Mouse (Mus musculus) stomach, embryonic 14.5 days (tissue): ENCODE results near the gene Ebf4. TPM values are rescaled to one million over a fixed set of nuclear protein-coding genes. Genes with fewer than 3 reads are reported as not detected.

ENCODE experiments used
- ATAC-seq: fragments of 200-750 bp; cut with Nextera tagmentation; 2 replicates; pipeline ENCODE4 v1.8.0; 2017; ENCODE audit warnings: low read depth, moderate TSS enrichment; ENCODE audit not compliant: insufficient number of reproducible peaks, insufficient read depth, low FRiP score
- H3K27ac ChIP-seq: fragments of 300-500 bp; sonication (generic); 2 replicates; pipeline ENCODE4 v1.5.1; 2014; ENCODE audit warnings: mild to moderate bottlenecking, low read length, moderate library complexity, mixed read lengths
- H3K27me3 ChIP-seq: fragments of 300-500 bp; sonication (generic); 2 replicates; pipeline ENCODE4 v1.6.1; 2014; ENCODE audit warnings: low read length, control low read depth, mixed read lengths; ENCODE audit not compliant: control insufficient read depth, insufficient read depth
- H3K36me3 ChIP-seq: fragments of 300-500 bp; sonication (generic); 2 replicates; pipeline ENCODE4 v1.6.1; 2014; ENCODE audit warnings: mild to moderate bottlenecking, control low read depth, low read length, moderate library complexity, mixed read lengths; ENCODE audit not compliant: control insufficient read depth, insufficient read depth
- H3K4me1 ChIP-seq: fragments of 300-500 bp; sonication (generic); 2 replicates; pipeline ENCODE4 v1.6.1; 2014; ENCODE audit warnings: low read length, control low read depth, mixed read lengths; ENCODE audit not compliant: control insufficient read depth, insufficient read depth
- H3K4me2 ChIP-seq: fragments of 300-500 bp; sonication (generic); replicated peaks from 2 replicates; pipeline ENCODE4 v1.6.1; 2014; ENCODE audit warnings: low read depth, low read length, control low read depth
- H3K4me3 ChIP-seq: fragments of 300-500 bp; sonication (generic); 2 replicates; pipeline ENCODE4 v1.5.1; 2014; ENCODE audit warnings: low read depth, low read length, control low read depth
- H3K9ac ChIP-seq: fragments of 300-500 bp; sonication (generic); replicated peaks from 2 replicates; pipeline ENCODE4 v1.6.1; 2014; ENCODE audit warnings: low read depth, mild to moderate bottlenecking, control low read depth, low read length, moderate library complexity, mixed read lengths
- H3K9me3 ChIP-seq: fragments of 300-500 bp; sonication (generic); 2 replicates; pipeline ENCODE4 v1.6.1; 2016; ENCODE audit warnings: low read depth, low read length, control low read depth; ENCODE audit not compliant: control insufficient read depth
- WGBS: fragments of 180-500 bp; shearing (Covaris S2); extraction: QIAGEN DNeasy Blood & Tissue Kit; methylation state at CpG from one replicate; pipeline ENCODE4 v1.1.7; 2014; 5-methylcytosine and 5-hydroxymethylcytosine counted together
- polyA plus RNA-seq: library from polyadenylated mRNA; unstranded; fragments of >200 nt; fragmentation: Nextera tagmentation; extraction: Ambion mirVana; gene quantifications from 2 replicates; pipeline ENCODE4 v1.2.1, GENCODE M21; 2014

Ebf4 gene
- polyA plus RNA-seq, 1 experiment from 2014 or later = 4.7 TPM

- no peak overlapping the region for H3K27ac ChIP-seq
- peaks cover 19% of the 10 kb centered on the region; the same call in 1 of the 2 replicates for H3K36me3 ChIP-seq
- no peak for ATAC-seq
Observed at GRCm38 (mm10) chr2:130303014-130303413, 8.0 kb downstream of the Ebf4 start.

GRCm38 (mm10) chr2:130327057-130327456 lies 32.1 kb downstream of the Ebf4 start:
- H3K27ac ChIP-seq = no peak overlapping the region

More at GRCm38 (mm10) chr2:130303014-130303413, 8.0 kb downstream of the Ebf4 start:
- H3K4me2 ChIP-seq = no peak overlapping the region
- 64% methylated on average over 4 of the region's 4 CpGs for WGBS
- H3K4me3 ChIP-seq = no peak overlapping the region
- no peaks in the 10 kb centered on the region for H3K4me1 ChIP-seq
- no peak overlapping the region for H3K9ac ChIP-seq
- no peaks in the 10 kb centered on the region for H3K27me3 ChIP-seq
- no peaks in the 10 kb centered on the region for H3K9me3 ChIP-seq

GRCm38 (mm10) chr2:130329502-130329901 lies 34.5 kb downstream of the Ebf4 start:
- H3K36me3 ChIP-seq = no peaks in the 10 kb centered on the region
- H3K4me1 ChIP-seq = no peaks in the 10 kb centered on the region
- WGBS = 93% methylated on average over 2 of the region's 2 CpGs
- H3K27me3 ChIP-seq = no peaks in the 10 kb centered on the region
- H3K9ac ChIP-seq = no peak overlapping the region
- H3K4me3 ChIP-seq = no peak overlapping the region
- no peak for ATAC-seq
- H3K4me2 ChIP-seq = no peak overlapping the region
- no peaks in the 10 kb centered on the region for H3K9me3 ChIP-seq
- no peak overlapping the region for H3K27ac ChIP-seq

More at GRCm38 (mm10) chr2:130327057-130327456, 32.1 kb downstream of the Ebf4 start:
- H3K9ac ChIP-seq = no peak overlapping the region
- no peaks in the 10 kb centered on the region for H3K36me3 ChIP-seq
- ATAC-seq = no peak
- no peaks in the 10 kb centered on the region for H3K27me3 ChIP-seq
- no peak overlapping the region for H3K4me3 ChIP-seq
- no peak overlapping the region for H3K4me2 ChIP-seq
- H3K4me1 ChIP-seq = no peaks in the 10 kb centered on the region
- H3K9me3 ChIP-seq = no peaks in the 10 kb centered on the region
- 83% methylated on average over 1 of the region's 1 CpGs for WGBS

GRCm38 (mm10) chr2:130335112-130335511 lies 40.1 kb downstream of the Ebf4 start:
- 87% methylated on average over 6 of the region's 6 CpGs for WGBS
- H3K4me1 ChIP-seq = no peaks in the 10 kb centered on the region
- no peaks in the 10 kb centered on the region for H3K9me3 ChIP-seq
- ATAC-seq = no peak
- H3K9ac ChIP-seq = no peak overlapping the region
- H3K4me2 ChIP-seq = no peak overlapping the region
- no peaks in the 10 kb centered on the region for H3K27me3 ChIP-seq
- H3K27ac ChIP-seq = no peak overlapping the region
- no peaks in the 10 kb centered on the region for H3K36me3 ChIP-seq
- H3K4me3 ChIP-seq = no peak overlapping the region

GRCm38 (mm10) chr2:130340464-130341219 lies 45.7 kb downstream of the Ebf4 start:
- no peaks in the 10 kb centered on the region for H3K36me3 ChIP-seq
- no peak overlapping the region for H3K4me2 ChIP-seq
- H3K9me3 ChIP-seq = no peaks in the 10 kb centered on the region
- WGBS = 87% methylated on average over 8 of the region's 8 CpGs
- H3K4me3 ChIP-seq = no peak overlapping the region
- no peak overlapping the region for H3K9ac ChIP-seq
- no peak overlapping the region for H3K27ac ChIP-seq
- no peaks in the 10 kb centered on the region for H3K27me3 ChIP-seq
- H3K4me1 ChIP-seq = no peaks in the 10 kb centered on the region
- no peak for ATAC-seq

GRCm38 (mm10) chr2:130341220-130341580 lies 46.2 kb downstream of the Ebf4 start:
- Histone ChIP-seq H3K27me3 (no peaks in the 10 kb centered on the region), H3K9me3 (no peaks in the 10 kb centered on the region), H3K9ac (no peak overlapping the region), H3K36me3 (no peaks in the 10 kb centered on the region), H3K4me3 (no peak overlapping the region), H3K4me2 (no peak overlapping the region), H3K4me1 (no peaks in the 10 kb centered on the region), H3K27ac (no peak overlapping the region)
- no peak for ATAC-seq
- 82% methylated on average over 7 of the region's 7 CpGs for WGBS

- ATAC-seq = no peak
- Histone ChIP-seq H3K27me3 (no peaks in the 10 kb centered on the region), H3K27ac (no peak overlapping the region), H3K4me1 (no peaks in the 10 kb centered on the region), H3K36me3 (no peaks in the 10 kb centered on the region), H3K4me3 (no peak overlapping the region), H3K4me2 (no peak overlapping the region), H3K9me3 (no peaks in the 10 kb centered on the region), H3K9ac (no peak overlapping the region)
- 80% methylated on average over 3 of the region's 3 CpGs for WGBS
Observed at GRCm38 (mm10) chr2:130350376-130350775, 55.4 kb downstream of the Ebf4 start.

- no peak overlapping the region for H3K4me3 ChIP-seq
- H3K27ac ChIP-seq = no peak overlapping the region
- ATAC-seq = no peak
- no peak overlapping the region for H3K4me2 ChIP-seq
- H3K27me3 ChIP-seq = no peaks in the 10 kb centered on the region
- 43% methylated on average over 5 of the region's 5 CpGs for WGBS
- H3K4me1 ChIP-seq = no peaks in the 10 kb centered on the region
- no peaks in the 10 kb centered on the region for H3K36me3 ChIP-seq
- no peaks in the 10 kb centered on the region for H3K9me3 ChIP-seq
- H3K9ac ChIP-seq = no peak overlapping the region
Observed at GRCm38 (mm10) chr2:130351758-130352339, 56.9 kb downstream of the Ebf4 start.
